Mouse (Mus musculus): Measurements from ENCODE around the gene Olfr498.

Olfr498 gene

DNA sequence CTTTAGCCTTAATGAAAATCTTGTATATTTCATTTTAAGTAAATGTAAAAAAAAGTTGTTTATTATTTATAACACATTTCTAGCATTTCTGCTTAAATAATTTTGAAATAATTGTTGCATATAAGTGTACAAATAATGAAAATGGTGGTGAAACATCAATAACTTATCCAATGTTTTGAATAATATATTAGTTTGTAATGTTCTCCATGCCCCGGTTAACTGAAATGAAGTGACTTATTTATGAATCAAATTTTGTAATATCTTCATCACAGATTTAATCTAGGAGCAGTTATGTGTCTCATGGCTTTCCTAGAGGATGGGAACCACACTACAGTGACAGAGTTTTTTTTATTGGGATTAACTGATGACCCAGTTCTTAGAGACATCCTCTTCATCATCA, at the start of gene Olfr498:
Gene Olfr498 (plus strand): TSS at position 301 of the 400 bp plus-strand sequence.
- DNase-seq (ENCODE audit: low read depth, low spot score), result no peak

- no peak for DNase-seq (ENCODE audit: low read depth, low spot score)
Observed at GRCm38 (mm10) chr7:108420121-108420520, 45.0 kb upstream of the Olfr498 start, which contains the start of gene Olfr497. Olfr497 (plus strand) TSS chr7:108420421.
